Mouse (Mus musculus): ENCODE measurements around the gene Prr7.

DNA sequence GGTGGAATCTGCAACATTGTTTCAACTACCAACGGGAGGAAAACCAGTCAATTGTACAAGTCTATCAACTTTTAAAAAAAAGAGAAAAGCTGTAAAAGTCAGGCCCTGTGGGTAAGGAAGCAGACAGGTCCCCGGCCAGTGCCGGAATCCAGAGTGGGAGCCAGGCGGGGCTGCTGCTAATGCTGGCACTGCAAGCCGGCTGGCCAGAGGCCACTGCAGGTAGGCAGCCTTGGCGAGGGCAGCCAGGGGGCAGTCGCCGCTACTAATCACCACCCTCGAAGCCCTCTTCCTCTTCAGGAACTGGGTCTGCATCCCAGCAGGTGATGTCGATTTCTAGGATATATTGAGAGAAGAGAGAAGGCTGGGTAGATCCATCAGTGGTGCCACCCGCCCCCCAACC, 9.9 kb downstream of the Prr7 start:
- TF ChIP-seq CTCF (IDR thresholded peaks at IDR 0.05; ENCODE audit: low read depth) (0 out of 2 replicates have a peak, but pooled peaks have one; percentile 12), EP300 (IDR thresholded peaks at IDR 0.05; ENCODE audit: low read depth) (no peak)

All from heart, postnatal 0 days (tissue).